Mouse (Mus musculus) ES-Bruce4 (cell line): ENCODE data around the gene Immp2l. TPM values are rescaled to one million over a fixed set of nuclear protein-coding genes. Genes with fewer than 3 reads are reported as not detected.

ENCODE experiments used
- H3K27ac ChIP-seq: 2 replicates; pipeline ENCODE4 v1.5.1; 2012; ENCODE audit warnings: low read length, inconsistent platforms; ENCODE audit not compliant: insufficient read depth
- H3K27me3 ChIP-seq: 2 replicates; pipeline ENCODE4 v1.6.1; 2012; ENCODE audit warnings: mild to moderate bottlenecking, low read length, inconsistent platforms; ENCODE audit not compliant: control insufficient read depth, poor library complexity, insufficient read depth, severe bottlenecking
- H3K36me3 ChIP-seq: 2 replicates; pipeline ENCODE4 v1.6.1; 2012; ENCODE audit warnings: inconsistent platforms, mild to moderate bottlenecking, low read length, moderate library complexity; ENCODE audit not compliant: control insufficient read depth, poor library complexity, insufficient read depth, severe bottlenecking
- H3K4me1 ChIP-seq: one replicate; pipeline ENCODE4 v1.8.1; 2011; ENCODE audit warnings: low read length; ENCODE audit not compliant: control insufficient read depth, insufficient read depth
- H3K4me3 ChIP-seq: 2 replicates; pipeline ENCODE4 v1.5.1; 2011; ENCODE audit warnings: low read depth, mild to moderate bottlenecking, low read length
- H3K9ac ChIP-seq: 2 replicates; pipeline ENCODE4 v1.6.1; 2012; ENCODE audit warnings: low read depth, mild to moderate bottlenecking, inconsistent platforms; ENCODE audit not compliant: poor library complexity, severe bottlenecking
- H3K9me3 ChIP-seq: replicated peaks from 2 replicates; pipeline ENCODE4 v1.6.1; 2012; ENCODE audit warnings: mild to moderate bottlenecking, low read length, inconsistent platforms; ENCODE audit not compliant: control insufficient read depth, poor library complexity, insufficient read depth, severe bottlenecking
- CTCF ChIP-seq: IDR thresholded peaks from one replicate; pipeline ENCODE4 v1.8.1; 2011; ENCODE audit warnings: low read depth, low read length
- EP300 ChIP-seq: IDR thresholded peaks from 2 replicates; pipeline ENCODE4 v1.6.1; 2011; ENCODE audit warnings: low read depth, low read length; ENCODE audit not compliant: insufficient read depth
- POLR2A ChIP-seq: IDR thresholded peaks from one replicate; pipeline ENCODE4 v1.8.1; 2011; ENCODE audit warnings: low read length; ENCODE audit not compliant: insufficient read depth
- polyA plus RNA-seq: library from polyadenylated mRNA; stranded (reverse); fragments of >200 nt; gene quantifications from 2 replicates; pipeline ENCODE4 v1.2.4, GENCODE M21; 2011; ENCODE audit warnings: low read depth; ENCODE audit not compliant: missing spikeins, insufficient read depth, insufficient read length

The Immp2l gene
- polyA plus RNA-seq, 1 experiment, result 15.5 TPM

DNA sequence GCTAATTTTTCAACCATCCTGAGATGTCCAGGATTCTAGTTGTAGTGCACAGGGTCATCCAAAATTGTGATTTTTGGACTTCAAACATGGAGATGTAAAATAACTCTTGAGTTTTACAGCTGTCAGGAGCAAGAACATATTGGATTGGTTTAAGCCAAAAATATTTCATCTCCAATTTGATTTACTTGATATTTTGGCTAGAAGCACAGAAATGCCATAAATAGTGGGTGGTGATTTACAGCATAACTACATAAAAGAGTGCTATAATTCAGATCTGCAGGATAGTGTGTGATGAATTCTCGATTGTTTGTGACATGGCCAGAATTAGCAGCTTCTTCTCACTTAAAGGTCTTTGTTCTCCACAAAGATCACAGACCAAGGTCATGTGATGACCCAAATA is 884.1 kb downstream of the Immp2l start:
- H3K4me1 ChIP-seq, result no peaks in the 10 kb centered on the region
- no peaks in the 10 kb centered on the region for H3K36me3 ChIP-seq
- no peaks in the 10 kb centered on the region for H3K9me3 ChIP-seq
- no peak overlapping the region for H3K27ac ChIP-seq
- TF ChIP-seq CTCF, result no peak
- no peak for TF ChIP-seq POLR2A
- TF ChIP-seq EP300, result no peak
- H3K4me3 ChIP-seq, result no peak overlapping the region
- no peak overlapping the region for H3K9ac ChIP-seq
- no peaks in the 10 kb centered on the region for H3K27me3 ChIP-seq

DNA sequence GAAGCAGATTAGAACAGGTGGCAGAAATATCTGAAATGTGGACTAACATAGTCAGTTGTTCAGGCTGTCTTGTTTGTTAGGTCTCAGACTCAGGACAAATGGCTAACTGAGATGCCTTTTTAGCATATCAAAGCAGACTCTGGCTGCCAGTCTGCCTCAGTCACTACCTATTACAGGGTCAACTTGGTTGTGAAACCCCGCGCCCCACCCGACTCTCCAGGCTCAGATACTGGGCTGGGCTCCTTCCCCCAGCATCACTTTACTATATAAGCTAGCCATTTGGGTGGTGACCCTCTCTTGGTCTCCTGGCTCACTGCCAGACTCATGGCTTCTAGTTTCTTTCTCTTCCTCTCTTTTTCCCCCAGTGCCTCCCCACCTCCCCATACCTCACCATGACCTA is 887.7 kb downstream of the Immp2l start:
- H3K9me3 ChIP-seq, result no peaks in the 10 kb centered on the region
- no peaks in the 10 kb centered on the region for H3K27me3 ChIP-seq
- no peak overlapping the region for H3K9ac ChIP-seq
- H3K36me3 ChIP-seq, result no peaks in the 10 kb centered on the region
- H3K4me1 ChIP-seq, result no peaks in the 10 kb centered on the region
- TF ChIP-seq POLR2A, result no peak
- no peak for TF ChIP-seq EP300
- TF ChIP-seq CTCF, result no peak
- H3K27ac ChIP-seq, result no peak overlapping the region
- no peak overlapping the region for H3K4me3 ChIP-seq

- Histone ChIP-seq H3K4me1 (no peaks in the 10 kb centered on the region), H3K27me3 (no peaks in the 10 kb centered on the region), H3K27ac (no peak overlapping the region), H3K36me3 (no peaks in the 10 kb centered on the region), H3K9me3 (no peaks in the 10 kb centered on the region), H3K4me3 (no peak overlapping the region), H3K9ac (no peak overlapping the region)
- TF ChIP-seq POLR2A, result no peak
- TF ChIP-seq CTCF, result no peak
- no peak for TF ChIP-seq EP300
Observed at GRCm38 (mm10) chr12:41937751-41938150, 913.9 kb downstream of the Immp2l start.

GRCm38 (mm10) chr12:41941853-41942252 is 918.0 kb downstream of the Immp2l start:
- Histone ChIP-seq H3K27me3 (no peaks in the 10 kb centered on the region), H3K9me3 (no peaks in the 10 kb centered on the region), H3K9ac (no peak overlapping the region), H3K4me3 (no peak overlapping the region), H3K27ac (no peak overlapping the region), H3K36me3 (no peaks in the 10 kb centered on the region), H3K4me1 (no peaks in the 10 kb centered on the region)
- TF ChIP-seq CTCF, result no peak
- TF ChIP-seq EP300, result no peak
- no peak for TF ChIP-seq POLR2A

GRCm38 (mm10) chr12:41944079-41944672 is 920.3 kb downstream of the Immp2l start:
- Histone ChIP-seq H3K27ac (no peak overlapping the region), H3K27me3 (no peaks in the 10 kb centered on the region), H3K4me3 (no peak overlapping the region), H3K36me3 (no peaks in the 10 kb centered on the region), H3K4me1 (no peaks in the 10 kb centered on the region), H3K9ac (no peak overlapping the region), H3K9me3 (no peaks in the 10 kb centered on the region)
- no peak for TF ChIP-seq CTCF
- no peak for TF ChIP-seq EP300
- no peak for TF ChIP-seq POLR2A

DNA sequence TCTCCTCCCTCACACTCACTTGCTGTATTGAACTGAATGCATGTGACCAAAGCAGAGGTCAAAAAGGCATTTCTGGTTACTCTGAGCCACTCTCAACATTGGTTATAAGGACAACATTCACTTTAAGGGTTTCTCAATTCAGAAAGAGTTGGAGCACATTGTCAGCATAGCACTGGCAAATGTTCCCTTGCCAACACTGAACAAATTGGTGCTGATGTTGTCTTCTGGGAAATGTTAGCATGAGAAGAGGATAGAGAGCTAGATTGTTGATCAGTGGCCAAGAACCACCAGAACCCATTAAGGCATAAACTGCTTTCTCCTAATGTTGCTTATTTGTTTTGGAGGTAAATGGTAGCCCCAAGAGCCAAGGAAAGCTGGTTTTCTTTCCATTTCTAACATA is 922.6 kb downstream of the Immp2l start:
- H3K4me1 ChIP-seq, result no peaks in the 10 kb centered on the region
- H3K27ac ChIP-seq, result no peak overlapping the region
- no peaks in the 10 kb centered on the region for H3K27me3 ChIP-seq
- no peak overlapping the region for H3K4me3 ChIP-seq
- H3K9me3 ChIP-seq, result no peaks in the 10 kb centered on the region
- TF ChIP-seq EP300 (no peak), POLR2A (no peak), CTCF (no peak)
- no peak overlapping the region for H3K9ac ChIP-seq
- no peaks in the 10 kb centered on the region for H3K36me3 ChIP-seq
